Mouse (Mus musculus): ENCODE results near the gene Tlr13.

Tlr13 gene

DNA sequence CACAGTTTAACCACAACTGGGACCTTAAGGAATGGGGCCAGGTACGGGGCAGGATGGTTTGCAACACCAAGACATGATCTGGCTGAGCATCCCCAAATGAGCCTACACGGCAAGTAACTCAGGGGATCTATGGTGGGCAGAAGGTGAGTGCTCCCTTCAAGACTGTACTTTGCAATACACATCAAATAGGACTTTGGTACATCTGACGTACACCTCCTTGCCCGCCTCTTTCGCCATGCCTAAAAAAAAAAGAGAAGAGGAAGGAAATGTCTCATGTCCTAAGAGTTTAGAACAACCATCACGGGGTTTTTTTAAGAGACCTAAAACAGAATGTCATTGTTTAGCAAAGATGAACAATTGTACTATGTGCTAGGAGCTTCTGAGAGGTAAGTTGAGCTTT, at the start of gene Tlr13:
Tlr13 (plus strand) TSS at position 269 of the 400 bp plus-strand sequence.
- no peak for DNase-seq (ENCODE audit: low spot score in 2 of 2)

DNA sequence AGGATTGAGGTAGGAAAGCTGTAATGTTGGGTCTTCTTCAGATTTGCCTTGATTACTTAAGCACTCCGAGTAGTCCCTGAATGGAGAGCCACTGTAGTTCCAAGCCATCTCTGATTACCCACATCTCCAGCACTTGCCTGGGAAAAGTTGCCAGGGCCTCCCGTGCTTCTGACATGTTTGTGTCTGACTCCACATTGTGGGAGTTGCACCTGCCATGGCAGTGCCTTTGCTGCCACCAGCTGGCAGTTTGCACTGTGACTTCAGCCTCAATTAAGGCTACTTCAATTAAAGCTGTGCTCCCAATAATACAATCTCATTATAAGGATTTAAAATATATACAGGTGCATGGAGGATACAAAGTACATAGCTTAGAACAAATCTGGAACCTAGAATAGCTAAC, 37.5 kb upstream of the Tlr13 start:
- peak in 1 of 2 experiments; percentile 2 for DNase-seq (ENCODE audit: low spot score in 2 of 2)

DNA sequence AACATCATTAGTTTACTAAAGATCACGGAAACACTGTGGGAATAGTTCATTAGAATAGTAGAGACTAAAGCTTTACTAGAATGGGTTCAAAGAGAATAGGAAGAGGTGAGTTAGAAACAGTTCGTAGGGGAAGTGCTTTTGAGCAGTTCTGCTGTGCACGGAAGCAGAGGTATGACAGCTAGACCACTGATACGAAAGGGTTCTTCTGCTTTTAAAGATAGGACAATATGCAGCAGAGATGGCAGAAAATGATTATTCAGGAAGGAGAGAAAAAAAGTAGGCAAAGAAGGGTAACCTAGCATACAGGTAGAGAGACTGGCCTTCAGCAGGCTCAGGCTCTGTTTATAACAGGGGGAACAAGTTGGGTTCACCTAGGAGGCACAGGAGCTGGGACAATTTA, 29.1 kb upstream of the Tlr13 start:
- no peak for DNase-seq (ENCODE audit: low spot score in 2 of 2)

DNA sequence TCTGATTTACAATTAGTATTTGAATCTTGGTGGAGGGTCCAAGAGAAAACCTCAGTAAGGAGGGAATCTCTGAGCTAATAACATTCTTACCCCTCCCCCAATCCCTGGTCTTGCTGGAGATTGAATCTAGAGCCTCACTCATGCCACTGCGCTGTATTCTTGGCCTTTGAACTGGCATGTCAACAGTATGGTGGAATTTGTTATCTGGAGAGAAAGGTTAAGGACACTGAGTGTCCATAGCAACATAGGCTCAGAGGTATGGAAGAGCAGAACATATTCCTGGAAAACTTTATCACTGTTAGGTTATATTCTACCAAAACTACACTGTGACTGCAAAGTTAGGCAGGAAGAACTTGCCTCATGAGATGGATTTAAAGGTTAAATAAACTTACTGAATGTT, 28.3 kb upstream of the Tlr13 start:
- no peak for DNase-seq (ENCODE audit: low spot score in 2 of 2)

DNA sequence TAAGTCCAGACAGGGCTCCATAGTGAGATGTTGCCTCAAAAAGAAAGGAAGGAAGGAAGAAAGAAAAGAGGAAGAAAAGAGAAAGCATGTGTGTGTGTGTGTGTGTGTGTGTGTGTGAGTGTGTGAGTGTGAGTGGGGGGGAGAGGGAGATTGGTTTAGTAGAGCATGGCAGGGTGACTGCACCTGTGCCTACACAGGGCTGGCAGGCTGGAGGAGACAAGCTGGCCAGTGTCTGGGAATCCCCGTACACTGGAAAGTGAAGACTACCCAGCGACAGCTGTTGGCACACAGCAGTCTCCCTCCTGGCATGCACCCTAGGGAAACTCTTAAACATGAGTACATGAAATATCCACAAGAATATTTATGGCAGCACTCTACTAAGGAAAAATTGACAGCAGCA, 20.2 kb upstream of the Tlr13 start:
- DNase-seq (ENCODE audit: low spot score in 2 of 2): no peak

DNA sequence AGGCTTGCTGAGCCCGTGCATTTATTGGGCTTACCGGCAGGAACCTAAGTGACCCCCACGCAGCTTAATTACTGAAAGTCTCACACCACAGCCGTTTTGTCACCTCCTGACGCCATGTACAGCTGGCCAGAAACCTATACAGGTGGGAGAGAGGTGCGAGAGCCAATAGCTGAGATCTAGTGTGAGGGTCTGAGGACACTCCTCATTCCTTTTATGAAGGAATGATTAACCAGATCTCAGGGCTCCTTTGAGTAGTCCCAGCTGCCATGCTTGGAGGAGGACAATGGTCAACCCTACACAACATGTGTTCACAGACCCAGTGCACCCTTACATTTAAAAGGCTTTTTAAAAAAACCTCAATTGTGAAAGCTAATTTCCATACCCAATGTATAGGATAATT, 14.7 kb upstream of the Tlr13 start:
- DNase-seq (ENCODE audit: low spot score in 2 of 2): no peak

DNA sequence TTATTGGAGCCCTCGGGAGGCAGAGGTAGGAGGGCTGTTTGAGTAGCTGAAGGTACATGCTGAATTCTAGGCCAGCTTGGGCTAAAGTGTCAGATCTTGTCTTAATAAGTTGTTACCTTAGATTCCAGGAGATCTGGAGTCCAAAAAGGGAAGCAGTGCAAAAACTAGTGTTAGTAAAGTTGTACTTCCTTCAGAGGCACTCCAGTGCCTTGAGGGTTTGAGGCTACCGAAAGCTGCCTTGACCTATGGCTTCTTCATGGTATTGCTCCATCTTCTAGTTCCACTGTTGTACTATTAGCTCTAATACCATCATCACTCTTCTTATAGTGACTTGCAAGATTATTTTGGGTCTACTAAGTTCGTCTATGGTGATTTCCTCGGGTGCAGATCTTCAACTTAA, 13.1 kb upstream of the Tlr13 start:
- no peak for DNase-seq (ENCODE audit: low spot score in 2 of 2)

DNA sequence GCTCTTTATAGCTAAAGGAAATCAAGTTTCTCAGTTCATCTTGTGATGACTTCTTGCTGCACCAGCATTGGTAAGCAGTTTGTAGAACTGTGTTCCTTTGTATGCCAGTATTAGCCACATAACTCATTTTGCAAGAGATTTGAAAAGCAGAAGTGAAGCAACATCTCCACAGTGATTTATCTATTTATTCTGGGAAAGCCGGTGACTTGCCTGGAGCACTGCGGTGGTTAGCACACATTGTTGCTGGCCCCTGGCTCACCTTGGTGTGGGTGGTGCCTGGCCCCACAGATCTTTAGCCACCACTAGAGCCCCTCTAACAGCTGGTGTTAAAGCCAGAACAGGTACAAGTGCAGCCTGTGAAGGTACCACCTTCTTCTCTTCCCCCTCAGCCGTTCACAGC, 8.1 kb upstream of the Tlr13 start:
- no peak for DNase-seq (ENCODE audit: low spot score in 2 of 2)

DNA sequence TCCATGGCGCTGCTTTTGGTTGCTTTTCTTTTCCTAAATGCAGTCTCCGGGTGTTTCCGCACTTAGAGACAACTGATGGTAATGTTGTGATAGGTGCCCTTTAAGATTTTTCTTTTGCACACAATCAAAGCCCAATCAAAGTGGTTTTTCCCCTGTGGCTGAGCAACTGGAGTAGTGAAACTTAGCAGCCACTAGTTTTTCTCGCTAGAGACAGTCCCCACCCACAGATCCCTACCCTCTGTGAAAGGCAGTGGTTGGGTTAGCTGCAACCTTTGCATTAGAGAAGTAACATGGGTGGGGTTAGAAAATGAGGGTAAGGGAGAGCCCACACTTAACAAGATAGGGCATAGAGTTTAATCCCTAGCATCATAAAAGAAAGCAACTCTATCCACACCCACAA, 7.5 kb upstream of the Tlr13 start:
- no peak for DNase-seq (ENCODE audit: low spot score in 2 of 2)

DNA sequence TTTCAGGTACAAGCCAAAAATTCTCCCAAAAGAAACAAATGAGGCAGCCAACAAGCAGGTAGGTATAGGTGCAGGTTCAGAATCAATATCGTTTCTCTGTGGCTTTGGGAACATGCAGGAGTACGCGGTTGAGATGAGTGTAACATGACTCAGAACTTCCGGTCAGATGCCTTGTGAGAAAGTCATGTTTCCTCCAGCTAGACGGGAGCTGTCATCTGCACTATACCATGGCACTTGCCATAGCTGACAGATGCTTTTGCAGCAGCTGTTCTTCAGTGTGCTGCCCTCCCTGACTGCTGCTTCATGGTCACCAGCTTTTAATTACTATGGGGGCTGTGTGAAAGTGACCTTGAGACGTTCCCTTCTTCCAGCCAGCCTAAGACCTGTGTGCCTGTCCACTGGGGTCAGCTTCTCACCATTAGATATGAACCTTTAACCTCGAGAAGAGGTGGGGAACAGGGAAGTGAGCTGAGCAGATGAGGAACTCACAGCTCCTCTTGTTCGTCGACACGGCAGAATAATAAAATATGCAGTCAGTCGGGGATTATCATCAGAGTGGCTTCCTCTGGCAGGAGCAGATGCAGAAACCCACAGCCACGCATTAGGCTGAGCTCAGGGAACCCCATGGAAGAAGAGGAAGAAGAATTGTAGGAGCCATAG, 7.0 kb upstream of the Tlr13 start:
- DNase-seq (ENCODE audit: low spot score in 2 of 2): peak in 1 of 2 experiments; percentile 2

DNA sequence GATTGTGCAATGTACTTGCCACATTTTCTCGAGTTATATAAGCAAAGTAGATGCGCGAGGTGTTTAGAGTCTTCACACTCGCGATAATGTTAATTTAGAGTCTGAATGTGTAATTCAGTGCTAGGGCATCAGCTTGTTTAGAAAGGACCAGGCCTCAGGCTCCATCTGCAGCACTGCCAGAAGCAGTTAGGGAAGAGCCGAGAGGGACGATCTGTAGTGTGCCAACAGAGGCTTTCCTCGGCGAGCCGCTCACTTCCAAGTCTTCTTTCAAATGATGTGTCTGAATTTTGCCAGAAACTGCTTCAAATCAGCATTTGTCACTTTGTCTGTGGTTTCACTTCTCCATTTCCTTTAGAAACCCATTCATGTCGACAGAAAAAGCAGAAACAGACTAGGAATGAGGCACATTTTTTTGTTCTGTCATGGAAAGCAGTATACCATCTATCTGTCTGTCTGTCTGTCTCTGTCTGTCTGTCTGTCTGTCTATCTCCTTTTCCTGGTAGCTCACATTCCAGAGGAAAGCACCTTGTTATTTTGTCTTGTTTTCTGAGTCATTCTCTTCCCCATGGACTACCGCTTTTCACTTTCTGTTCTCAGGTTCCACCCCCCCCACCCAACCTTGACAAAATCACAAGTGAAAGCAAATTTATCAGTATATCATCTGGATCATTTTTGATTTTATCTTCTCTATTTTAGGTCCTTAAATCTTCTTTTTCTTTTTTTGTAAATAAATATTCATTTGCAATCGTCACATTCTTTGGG, 3.5 kb upstream of the Tlr13 start:
- no peak for DNase-seq (ENCODE audit: low spot score in 2 of 2)

DNA sequence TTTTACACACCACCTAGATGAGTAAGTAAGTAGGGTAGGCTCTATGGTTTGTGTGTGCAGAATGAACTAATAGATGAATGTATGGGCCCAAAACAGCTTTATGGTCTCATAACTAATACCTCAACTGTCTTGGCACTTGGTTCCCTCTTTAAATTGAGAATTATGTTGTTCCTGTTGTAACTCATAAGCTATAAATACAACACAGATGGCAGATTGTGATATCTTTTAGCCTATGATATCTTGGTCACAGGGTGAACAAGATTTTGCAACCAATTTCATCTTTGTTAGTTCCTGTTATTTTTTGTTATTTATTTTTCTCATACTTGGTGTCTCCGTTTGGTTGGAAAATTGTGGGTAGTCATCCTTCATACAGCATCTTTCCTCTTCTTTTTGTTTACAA, 5.2 kb downstream of the Tlr13 start:
- DNase-seq (ENCODE audit: low spot score in 2 of 2): no peak

DNA sequence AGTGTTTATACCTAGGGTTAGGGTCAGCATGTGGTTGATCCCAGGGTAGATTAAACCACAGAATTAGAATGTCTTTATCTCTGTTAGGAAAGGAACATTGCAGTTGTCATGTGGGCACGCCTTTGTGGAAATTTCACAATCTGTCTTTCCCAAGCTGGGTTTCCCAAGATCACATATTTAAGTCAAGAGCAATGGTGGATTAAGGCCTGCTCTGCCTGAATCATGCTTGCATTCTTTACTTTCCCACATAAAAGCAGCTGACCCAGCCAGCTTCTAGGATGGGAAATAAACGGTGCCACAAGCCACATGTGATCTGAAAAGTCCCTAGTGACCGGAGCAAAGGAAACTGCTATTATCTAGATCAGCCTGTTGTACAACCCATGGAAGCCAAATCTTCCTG, 6.5 kb downstream of the Tlr13 start:
- no peak for DNase-seq (ENCODE audit: low spot score in 2 of 2)

DNA sequence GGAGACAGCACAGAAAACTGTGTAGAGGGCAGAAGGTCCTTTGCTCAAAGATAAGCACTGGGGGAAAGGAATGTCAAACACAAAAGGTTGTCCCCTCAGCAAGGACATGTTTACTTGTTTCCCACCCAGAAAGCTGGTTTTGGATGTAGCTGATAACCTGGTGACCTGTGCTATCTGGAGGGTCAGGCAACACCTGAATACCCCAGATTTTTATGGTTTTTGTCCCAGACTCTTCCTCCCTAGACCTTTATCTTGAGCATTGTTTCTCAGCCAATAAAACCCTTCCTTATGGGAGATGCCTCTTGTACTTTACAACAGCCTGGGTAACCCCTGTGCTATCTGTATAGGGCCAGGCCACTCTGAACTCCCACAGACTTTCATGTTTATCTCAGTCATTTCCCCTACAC, 11.2 kb downstream of the Tlr13 start:
- no peak for DNase-seq (ENCODE audit: low spot score in 2 of 2)

DNA sequence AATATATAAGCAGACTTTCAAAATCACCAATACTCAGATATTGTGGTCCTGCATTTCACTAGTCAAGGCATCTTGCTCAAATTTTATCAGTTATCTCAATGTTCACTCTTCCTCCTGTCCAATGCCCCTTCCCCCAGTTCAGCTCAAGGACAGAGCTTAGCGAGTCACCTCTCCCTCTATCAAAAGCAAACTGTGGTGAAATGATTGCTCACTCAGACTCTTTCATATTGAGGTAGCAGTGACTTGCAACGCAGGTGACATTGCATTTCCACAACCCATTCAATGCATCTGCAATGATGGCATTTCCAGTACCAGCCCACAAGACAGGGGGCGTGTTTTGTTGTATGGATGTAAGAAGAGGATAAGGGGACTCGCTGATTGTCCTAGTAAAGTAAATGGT, 12.9 kb downstream of the Tlr13 start:
- no peak for DNase-seq (ENCODE audit: low spot score in 2 of 2)

DNA sequence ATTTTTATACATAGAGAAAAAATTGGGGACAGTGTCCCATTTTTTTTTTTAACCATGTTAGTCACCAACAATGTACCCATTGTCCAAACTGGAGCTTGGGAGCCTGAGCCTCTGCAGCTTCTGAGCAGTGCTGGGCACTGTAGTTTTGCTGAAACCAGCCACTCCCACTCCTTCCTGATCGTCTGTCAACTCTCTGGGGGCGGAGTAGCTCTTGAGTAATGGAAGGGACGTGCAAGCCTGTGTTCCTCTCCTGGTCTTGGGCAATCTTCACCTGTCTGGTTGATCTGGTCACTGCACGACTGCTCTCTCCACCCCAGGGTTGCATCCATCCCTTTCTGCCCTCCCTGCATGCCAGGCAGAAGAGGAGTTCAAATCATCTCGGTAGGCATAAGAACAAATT, 21.0 kb downstream of the Tlr13 start:
- no peak for DNase-seq (ENCODE audit: low spot score in 2 of 2)

DNA sequence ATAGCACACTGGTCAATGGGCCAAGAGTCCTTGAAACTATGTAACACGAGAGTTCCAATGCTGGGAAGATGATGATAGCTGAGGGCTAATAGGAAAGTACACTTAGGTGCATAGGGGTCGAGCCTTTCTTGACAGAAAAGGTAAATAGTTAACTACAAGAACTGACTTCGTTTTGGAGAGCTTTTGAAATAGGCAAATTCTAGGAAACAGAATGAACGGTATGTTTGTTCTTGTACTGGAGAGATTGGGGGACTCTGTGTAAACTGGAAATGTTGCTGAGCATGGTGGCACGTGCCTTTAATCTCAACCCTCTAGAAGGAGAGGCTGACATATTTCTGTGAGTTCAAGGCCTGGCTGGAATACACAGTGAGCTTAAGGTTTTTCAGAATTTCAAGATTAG, 21.6 kb downstream of the Tlr13 start:
- no peak for DNase-seq (ENCODE audit: low spot score in 2 of 2)

DNA sequence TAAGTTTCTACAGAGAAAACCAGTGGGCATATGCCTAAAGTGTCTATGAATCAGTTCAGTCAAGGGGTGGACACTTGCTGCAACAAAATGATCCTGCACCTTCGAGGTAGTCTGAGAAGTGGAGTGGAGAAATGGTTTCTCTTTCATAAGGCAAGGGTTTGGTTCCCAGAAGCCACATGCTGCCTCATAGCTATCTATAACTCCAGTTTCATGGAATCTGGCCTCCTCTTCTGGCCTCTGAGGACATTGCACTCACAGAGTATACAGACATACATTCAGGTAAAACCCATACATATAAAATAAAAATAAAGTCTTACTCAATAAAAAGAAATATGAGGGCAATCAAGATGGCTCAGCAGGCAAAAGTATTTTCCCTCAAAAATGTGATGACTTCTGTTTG, 22.1 kb downstream of the Tlr13 start:
- no peak for DNase-seq (ENCODE audit: low spot score in 2 of 2)

DNA sequence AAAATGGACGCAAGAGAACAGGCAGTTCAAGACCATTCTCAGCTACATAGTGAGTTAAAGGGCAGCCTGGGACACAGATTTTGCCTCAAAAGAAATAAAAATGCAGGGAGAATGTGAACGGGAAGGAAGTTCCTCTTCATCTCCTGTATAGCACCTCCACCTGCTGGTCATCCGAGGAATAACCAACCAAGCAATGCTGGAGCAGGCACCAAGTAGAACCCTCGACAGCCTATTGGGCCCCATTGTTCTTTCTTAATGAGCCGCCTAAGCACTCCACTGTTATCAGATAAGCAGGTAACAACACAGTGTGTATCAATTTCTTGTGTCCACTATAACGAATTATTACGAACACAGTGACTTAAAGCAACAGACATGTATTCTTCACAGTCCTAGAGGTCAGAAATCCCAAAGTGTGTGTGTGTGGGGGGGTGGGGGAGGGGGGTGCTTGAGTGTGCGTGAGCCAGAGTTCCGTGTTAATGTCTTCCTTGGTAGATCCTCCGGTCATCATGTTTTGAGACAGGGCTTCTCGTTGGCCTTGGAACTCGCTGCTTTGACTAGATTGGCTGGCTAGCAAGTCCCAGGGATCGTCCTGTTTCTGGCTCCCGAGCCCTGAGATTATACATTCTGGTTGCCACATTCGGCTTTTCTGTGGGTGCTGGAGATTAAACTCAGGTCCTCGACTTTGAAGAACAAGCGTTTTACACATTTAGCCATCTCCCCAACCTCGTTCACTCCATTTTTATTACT, 28.3 kb downstream of the Tlr13 start:
- DNase-seq (ENCODE audit: low spot score in 2 of 2): peak; percentile 59 to 74

DNA sequence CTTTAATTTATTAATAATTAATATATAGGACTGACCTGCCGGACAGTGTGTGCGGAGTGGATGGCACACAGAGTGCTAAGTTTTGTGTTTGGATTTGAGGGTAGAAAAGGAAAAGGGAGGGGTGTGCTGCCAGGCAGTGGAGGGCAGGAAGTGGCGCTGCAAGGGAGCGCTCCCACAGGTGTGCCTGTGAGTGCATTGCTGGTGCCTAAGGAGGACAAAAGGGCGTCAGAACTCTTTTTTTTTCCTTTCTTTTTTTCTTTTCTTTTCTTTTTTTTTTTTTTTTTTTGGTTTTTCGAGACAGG, 28.8 kb downstream of the Tlr13 start:
- DNase-seq (ENCODE audit: low spot score in 2 of 2): peak; percentile 25 to 30

DNA sequence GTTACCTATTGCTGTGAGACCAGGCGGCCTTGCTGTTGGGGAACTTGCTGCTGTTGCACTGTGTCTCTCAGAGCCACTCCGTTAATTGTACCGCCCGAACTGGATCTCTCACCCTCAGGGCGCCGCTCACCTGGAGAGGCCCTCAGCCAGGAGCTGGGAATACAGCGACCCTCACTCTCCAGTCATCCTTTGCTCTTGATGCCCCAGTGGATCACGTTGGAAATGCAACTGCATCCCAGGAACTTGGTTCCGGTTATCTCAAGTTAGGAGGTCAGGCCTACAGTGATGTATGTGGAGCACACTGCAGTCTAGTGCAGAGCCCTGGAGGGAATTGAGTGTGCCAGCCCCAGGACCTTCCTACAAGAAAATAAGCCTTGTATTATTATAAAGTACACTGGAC, 33.3 kb downstream of the Tlr13 start:
- DNase-seq (ENCODE audit: low spot score in 2 of 2): no peak

DNA sequence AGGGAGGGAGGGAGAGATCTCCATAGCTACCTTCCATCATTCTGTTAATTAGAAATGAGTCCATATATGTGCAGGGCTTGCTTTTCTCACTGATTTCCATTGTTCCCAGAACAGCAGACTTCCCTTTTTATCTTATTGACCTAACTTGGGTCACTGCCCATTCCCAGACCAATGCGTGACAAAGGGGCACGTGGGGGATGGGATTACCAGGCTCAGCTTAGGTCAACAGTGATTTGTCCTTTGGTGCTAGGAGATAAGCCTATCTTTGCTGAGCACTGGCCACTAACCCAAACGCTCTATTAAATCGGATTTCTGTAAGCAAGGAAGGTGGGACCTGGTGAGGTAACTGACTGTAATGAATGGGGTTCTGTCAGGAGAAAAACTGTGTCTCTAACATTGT, 41.3 kb downstream of the Tlr13 start:
- DNase-seq (ENCODE audit: low spot score in 2 of 2): no peak

DNA sequence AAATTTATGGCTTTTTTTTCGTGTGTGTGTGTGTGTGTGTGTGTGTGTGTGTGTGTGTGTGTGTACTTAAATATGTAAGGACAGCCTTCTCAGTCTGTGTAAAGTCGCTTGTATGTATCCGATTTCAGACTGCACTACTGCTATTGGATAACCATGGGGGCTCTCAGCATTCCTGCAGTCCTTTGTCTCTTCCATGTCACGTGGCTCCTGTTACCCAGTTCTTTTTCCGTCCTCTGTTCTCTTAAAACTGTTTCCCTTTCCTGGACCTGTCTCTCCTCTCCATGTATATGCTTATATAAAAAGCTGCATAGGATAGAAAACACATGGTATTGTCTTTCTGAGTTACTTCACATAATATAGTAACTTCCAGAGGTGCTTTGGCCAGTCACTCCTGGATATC, 42.7 kb downstream of the Tlr13 start:
- DNase-seq (ENCODE audit: low spot score in 2 of 2): no peak
